Mouse (Mus musculus): ENCODE measurements around the gene Atp2a3. TPM values are rescaled to one million over a fixed set of nuclear protein-coding genes. Genes with fewer than 3 reads are reported as not detected.
A peak's percentile ranks its signal among the peaks of the same experiment; 100 is the strongest.

Atp2a3 gene
- polyA plus RNA-seq, 1 experiment from 2014 or later, result 0.70 TPM

DNA sequence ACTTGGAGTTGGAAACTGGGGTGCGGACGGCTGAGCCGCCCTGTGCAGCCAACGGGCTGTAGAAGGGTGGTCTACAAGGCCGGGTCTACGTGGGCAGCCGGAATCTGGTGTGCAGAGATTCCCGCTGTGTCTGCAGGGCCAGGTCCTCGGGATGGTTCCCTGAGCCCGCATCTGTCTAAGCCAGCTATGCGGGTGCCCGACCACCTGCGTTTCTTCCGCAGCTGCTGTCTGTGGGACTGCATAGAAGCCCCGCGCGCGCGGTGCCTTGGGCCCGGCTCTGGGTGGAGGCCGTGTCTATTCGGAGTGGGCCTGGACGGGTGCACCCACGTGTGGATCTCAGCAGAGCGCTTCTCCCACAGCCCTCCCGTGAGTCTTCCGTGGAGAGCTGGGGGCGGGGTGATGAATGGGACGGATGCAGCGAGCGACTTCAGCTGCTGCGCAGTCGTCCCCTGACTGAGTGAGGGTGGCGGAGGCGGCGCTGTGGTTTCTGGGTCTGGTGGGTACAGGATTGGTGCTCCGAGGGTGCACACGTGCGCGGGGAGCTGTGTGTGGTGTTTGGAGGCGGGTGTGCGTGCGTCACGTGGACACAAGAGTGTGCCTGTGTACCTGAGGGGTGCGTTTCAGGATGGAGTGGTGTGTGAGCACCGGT is 58.3 kb downstream of the Atp2a3 start:
- no peaks in the 10 kb centered on the region for H3K36me3 ChIP-seq (ENCODE audit: control insufficient read depth, insufficient read depth, low read length)
- H3K4me2 ChIP-seq (ENCODE audit: low read depth, low read length), result peak overlapping the region; percentile 90
- peak overlapping the region; percentile 66 for H3K27ac ChIP-seq (ENCODE audit: low read depth, low read length)
- H3K9ac ChIP-seq (replicated peaks; ENCODE audit: low read depth, low read length), result peak overlapping the region; percentile 72
- ATAC-seq (ENCODE audit: low read depth), result peak; percentile 82
- H3K4me1 ChIP-seq (ENCODE audit: control insufficient read depth, insufficient read depth, low read length), result peaks cover 8% of the 10 kb centered on the region; the same call in 1 of the 2 replicates
- peak overlapping the region; percentile 68 for H3K4me3 ChIP-seq (ENCODE audit: low read depth, low read length)
- H3K27me3 ChIP-seq (ENCODE audit: control insufficient read depth, insufficient read depth, low read length), result 0 out of 2 replicates have a peak, but pooled peaks cover 4% of the 10 kb centered on the region
- under 1% methylated on average over 46 of the region's 46 CpGs for WGBS
- H3K9me3 ChIP-seq (ENCODE audit: control insufficient read depth, low read length), result no peaks in the 10 kb centered on the region

DNA sequence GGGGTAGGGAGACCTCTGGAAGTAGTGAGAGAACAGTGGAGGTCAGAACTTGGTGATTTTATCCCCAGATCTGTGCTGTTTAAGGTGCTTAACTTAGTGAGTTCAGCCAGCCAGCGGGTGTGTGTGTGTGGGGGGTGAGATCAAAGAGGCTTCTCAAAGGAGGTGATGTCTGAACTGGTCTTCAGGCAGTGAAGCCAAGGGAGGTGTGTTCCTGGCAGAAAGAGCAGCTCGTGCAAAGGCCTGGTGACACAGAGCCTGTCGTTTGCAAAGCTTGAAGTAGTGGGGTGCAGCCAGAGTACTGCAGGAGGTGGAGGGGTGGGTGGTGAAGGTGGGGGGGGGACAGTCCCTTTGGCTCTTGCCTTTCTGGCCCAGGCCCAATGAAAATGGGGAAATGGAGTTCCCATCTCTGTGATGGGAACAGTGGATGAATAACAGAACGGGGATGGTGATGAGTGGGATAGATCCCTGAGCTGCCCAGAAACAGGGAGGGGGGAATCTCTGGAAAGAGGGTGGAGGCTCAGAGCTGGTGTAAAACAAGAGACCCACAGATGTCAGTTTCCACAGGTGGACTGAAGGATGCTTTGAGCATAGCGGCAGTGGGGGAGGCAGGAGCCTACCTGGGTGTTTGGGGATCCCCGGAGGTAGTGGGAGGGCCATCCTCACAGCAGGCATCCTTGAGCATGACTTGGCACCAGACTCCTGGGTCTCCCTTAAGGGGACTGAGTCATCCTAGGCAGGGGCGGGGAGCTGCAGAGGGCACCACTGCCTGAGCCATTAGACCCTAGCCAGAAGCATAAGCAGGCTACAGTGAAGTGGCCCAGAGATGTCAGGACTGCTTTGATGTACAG is 60.2 kb downstream of the Atp2a3 start:
- 50% methylated on average over 7 of the region's 7 CpGs for WGBS
- no peak overlapping the region for H3K27ac ChIP-seq (ENCODE audit: low read depth, low read length)
- no peak overlapping the region for H3K4me2 ChIP-seq (ENCODE audit: low read depth, low read length)
- H3K27me3 ChIP-seq (ENCODE audit: control insufficient read depth, insufficient read depth, low read length), result 0 out of 2 replicates have a peak, but pooled peaks cover 4% of the 10 kb centered on the region
- no peak for ATAC-seq (ENCODE audit: low read depth)
- H3K36me3 ChIP-seq (ENCODE audit: control insufficient read depth, insufficient read depth, low read length), result no peaks in the 10 kb centered on the region
- no peak overlapping the region for H3K4me3 ChIP-seq (ENCODE audit: low read depth, low read length)
- H3K9ac ChIP-seq (replicated peaks; ENCODE audit: low read depth, low read length), result no peak overlapping the region
- H3K4me1 ChIP-seq (ENCODE audit: control insufficient read depth, insufficient read depth, low read length), result peaks cover 8% of the 10 kb centered on the region; the same call in 1 of the 2 replicates
- no peaks in the 10 kb centered on the region for H3K9me3 ChIP-seq (ENCODE audit: control insufficient read depth, low read length)

- Histone ChIP-seq H3K4me3 (ENCODE audit: low read depth, low read length) (no peak overlapping the region), H3K27ac (ENCODE audit: low read depth, low read length) (no peak overlapping the region), H3K9me3 (ENCODE audit: control insufficient read depth, low read length) (no peaks in the 10 kb centered on the region), H3K4me1 (ENCODE audit: control insufficient read depth, insufficient read depth, low read length) (peaks cover 8% of the 10 kb centered on the region; the same call in 1 of the 2 replicates), H3K4me2 (ENCODE audit: low read depth, low read length) (no peak overlapping the region), H3K36me3 (ENCODE audit: control insufficient read depth, insufficient read depth, low read length) (no peaks in the 10 kb centered on the region; the same call in 1 of the 2 replicates), H3K9ac (replicated peaks; ENCODE audit: low read depth, low read length) (no peak overlapping the region), H3K27me3 (ENCODE audit: control insufficient read depth, insufficient read depth, low read length) (0 out of 2 replicates have a peak, but pooled peaks cover 4% of the 10 kb centered on the region)
- no peak for ATAC-seq (ENCODE audit: low read depth)
- WGBS, result 51% methylated on average over 9 of the region's 9 CpGs
Observed at GRCm38 (mm10) chr11:73023099-73023498, 62.1 kb downstream of the Atp2a3 start.

GRCm38 (mm10) chr11:73023827-73024226 is 62.9 kb downstream of the Atp2a3 start:
- Histone ChIP-seq H3K27ac (ENCODE audit: low read depth, low read length) (no peak overlapping the region), H3K36me3 (ENCODE audit: control insufficient read depth, insufficient read depth, low read length) (no peaks in the 10 kb centered on the region; the same call in 1 of the 2 replicates), H3K9ac (replicated peaks; ENCODE audit: low read depth, low read length) (no peak overlapping the region), H3K4me3 (ENCODE audit: low read depth, low read length) (no peak overlapping the region), H3K4me2 (ENCODE audit: low read depth, low read length) (no peak overlapping the region), H3K9me3 (ENCODE audit: control insufficient read depth, low read length) (no peaks in the 10 kb centered on the region), H3K4me1 (ENCODE audit: control insufficient read depth, insufficient read depth, low read length) (peaks cover 8% of the 10 kb centered on the region; the same call in 1 of the 2 replicates), H3K27me3 (ENCODE audit: control insufficient read depth, insufficient read depth, low read length) (0 out of 2 replicates have a peak, but pooled peaks cover 4% of the 10 kb centered on the region)
- ATAC-seq (ENCODE audit: low read depth), result no peak
- 48% methylated on average over 4 of the region's 4 CpGs for WGBS

DNA sequence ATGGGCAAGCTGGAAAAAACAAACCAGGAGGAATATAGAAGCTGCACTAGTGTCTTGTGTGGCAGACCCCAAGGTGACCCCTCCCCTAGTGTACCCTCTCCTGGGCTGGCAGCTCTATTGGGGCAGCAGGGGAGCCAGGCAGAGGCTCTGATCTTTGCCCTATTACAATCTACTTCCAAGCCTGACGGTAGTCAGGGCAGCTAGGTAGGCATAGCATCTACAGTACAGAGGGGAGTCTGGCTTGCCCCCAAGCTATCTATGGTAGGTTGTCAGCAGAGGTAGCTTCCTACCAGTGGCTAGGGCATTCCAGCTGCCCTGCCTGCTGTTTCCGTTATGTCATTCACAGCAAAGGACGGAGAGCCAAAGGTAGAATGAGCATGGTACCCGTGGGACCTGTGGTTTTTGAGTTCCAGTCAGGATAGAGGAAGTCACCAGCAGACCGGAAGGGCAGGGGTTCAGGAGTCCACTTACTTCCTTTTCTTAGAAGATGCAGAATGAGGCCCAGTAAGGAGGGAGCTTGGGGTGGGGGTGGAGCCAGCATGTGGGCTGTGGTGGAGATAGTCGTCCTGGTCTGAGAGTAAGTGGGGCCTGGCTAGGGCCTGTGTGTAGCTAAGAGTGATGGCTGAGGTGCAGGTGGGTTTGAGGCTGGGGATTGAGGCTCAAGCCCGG is 63.4 kb downstream of the Atp2a3 start:
- no peaks in the 10 kb centered on the region; the same call in 1 of the 2 replicates for H3K36me3 ChIP-seq (ENCODE audit: control insufficient read depth, insufficient read depth, low read length)
- no peak overlapping the region for H3K4me3 ChIP-seq (ENCODE audit: low read depth, low read length)
- 72% methylated on average over 7 of the region's 7 CpGs for WGBS
- H3K27me3 ChIP-seq (ENCODE audit: control insufficient read depth, insufficient read depth, low read length), result 0 out of 2 replicates have a peak, but pooled peaks cover 4% of the 10 kb centered on the region
- no peaks in the 10 kb centered on the region for H3K9me3 ChIP-seq (ENCODE audit: control insufficient read depth, low read length)
- 0 out of 2 replicates have a peak overlapping the region, but pooled peaks have one; percentile 16 for H3K9ac ChIP-seq (replicated peaks; ENCODE audit: low read depth, low read length)
- ATAC-seq (ENCODE audit: low read depth), result no peak
- H3K4me2 ChIP-seq (ENCODE audit: low read depth, low read length), result no peak overlapping the region
- H3K4me1 ChIP-seq (ENCODE audit: control insufficient read depth, insufficient read depth, low read length), result peaks cover 8% of the 10 kb centered on the region; the same call in 1 of the 2 replicates
- H3K27ac ChIP-seq (ENCODE audit: low read depth, low read length), result no peak overlapping the region

GRCm38 (mm10) chr11:73026961-73027360 is 66.0 kb downstream of the Atp2a3 start:
- H3K9ac ChIP-seq (replicated peaks; ENCODE audit: low read depth, low read length), result no peak overlapping the region
- no peaks in the 10 kb centered on the region; the same call in 1 of the 2 replicates for H3K36me3 ChIP-seq (ENCODE audit: control insufficient read depth, insufficient read depth, low read length)
- H3K9me3 ChIP-seq (ENCODE audit: control insufficient read depth, low read length), result no peaks in the 10 kb centered on the region
- no peak overlapping the region for H3K4me3 ChIP-seq (ENCODE audit: low read depth, low read length)
- no peak overlapping the region for H3K4me2 ChIP-seq (ENCODE audit: low read depth, low read length)
- H3K4me1 ChIP-seq (ENCODE audit: control insufficient read depth, insufficient read depth, low read length), result peaks cover 4% of the 10 kb centered on the region; the same call in 1 of the 2 replicates
- 55% methylated on average over 8 of the region's 8 CpGs for WGBS
- no peaks in the 10 kb centered on the region for H3K27me3 ChIP-seq (ENCODE audit: control insufficient read depth, insufficient read depth, low read length)
- no peak overlapping the region for H3K27ac ChIP-seq (ENCODE audit: low read depth, low read length)
- no peak for ATAC-seq (ENCODE audit: low read depth)

DNA sequence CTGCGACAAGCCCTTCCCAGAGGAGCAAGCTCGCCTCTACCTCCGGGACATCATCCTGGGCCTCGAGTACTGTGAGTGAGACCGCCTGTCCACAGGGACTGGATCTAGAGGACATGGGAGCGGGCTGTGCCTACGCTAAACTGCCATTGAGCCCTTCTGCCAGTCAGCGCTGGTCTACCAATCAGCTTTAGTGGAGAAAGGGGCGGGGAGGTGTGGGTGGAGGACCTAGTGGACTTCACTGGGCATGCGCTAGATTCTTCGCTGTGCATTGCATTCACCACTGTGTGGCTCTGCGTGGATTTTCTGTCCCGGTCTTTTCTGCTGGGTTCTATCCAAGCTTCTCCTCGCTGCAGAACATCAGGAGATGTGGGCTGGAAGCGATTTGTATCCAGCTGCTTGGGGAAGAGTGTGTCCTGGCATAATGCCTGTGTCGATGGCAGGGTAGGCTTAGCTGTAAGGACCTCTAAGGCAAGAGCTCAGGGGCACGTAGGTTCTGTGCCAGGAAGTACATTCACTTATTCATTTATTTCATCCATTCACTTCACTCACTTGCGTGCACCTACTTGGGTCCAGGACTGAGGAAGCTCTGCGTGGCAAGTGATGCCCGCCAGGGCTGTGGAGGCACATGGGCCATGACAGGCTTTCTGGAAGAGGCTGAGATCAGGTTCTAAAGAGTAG is 70.0 kb downstream of the Atp2a3 start:
- H3K4me3 ChIP-seq (ENCODE audit: low read depth, low read length), result peak overlapping the region; percentile 29
- H3K4me1 ChIP-seq (ENCODE audit: control insufficient read depth, insufficient read depth, low read length), result peaks cover 4% of the 10 kb centered on the region; the same call in 1 of the 2 replicates
- ATAC-seq (ENCODE audit: low read depth), result peak; percentile 96
- peak overlapping the region; percentile 77 for H3K27ac ChIP-seq (ENCODE audit: low read depth, low read length)
- peak overlapping the region; percentile 51 for H3K9ac ChIP-seq (replicated peaks; ENCODE audit: low read depth, low read length)
- no peaks in the 10 kb centered on the region; the same call in 1 of the 2 replicates for H3K36me3 ChIP-seq (ENCODE audit: control insufficient read depth, insufficient read depth, low read length)
- WGBS, result 27% methylated on average over 20 of the region's 20 CpGs
- peak overlapping the region; percentile 54 for H3K4me2 ChIP-seq (ENCODE audit: low read depth, low read length)
- no peaks in the 10 kb centered on the region for H3K27me3 ChIP-seq (ENCODE audit: control insufficient read depth, insufficient read depth, low read length)
- H3K9me3 ChIP-seq (ENCODE audit: control insufficient read depth, low read length), result no peaks in the 10 kb centered on the region

GRCm38 (mm10) chr11:73031536-73031935 is 70.6 kb downstream of the Atp2a3 start:
- Histone ChIP-seq H3K27me3 (ENCODE audit: control insufficient read depth, insufficient read depth, low read length) (no peaks in the 10 kb centered on the region), H3K9ac (replicated peaks; ENCODE audit: low read depth, low read length) (peak overlapping the region; percentile 51; the same call in 1 of the 2 replicates), H3K36me3 (ENCODE audit: control insufficient read depth, insufficient read depth, low read length) (no peaks in the 10 kb centered on the region; the same call in 1 of the 2 replicates), H3K27ac (ENCODE audit: low read depth, low read length) (peak overlapping the region; percentile 77), H3K4me3 (ENCODE audit: low read depth, low read length) (no peak overlapping the region), H3K4me1 (ENCODE audit: control insufficient read depth, insufficient read depth, low read length) (peaks cover 4% of the 10 kb centered on the region; the same call in 1 of the 2 replicates), H3K4me2 (ENCODE audit: low read depth, low read length) (peak overlapping the region; percentile 54), H3K9me3 (ENCODE audit: control insufficient read depth, low read length) (no peaks in the 10 kb centered on the region)
- ATAC-seq (ENCODE audit: low read depth), result peak; percentile 31; the same call in 1 of the 2 replicates
- 39% methylated on average over 5 of the region's 5 CpGs for WGBS

All from neural tube, embryonic 14.5 days (tissue).